Mouse (Mus musculus) heart, embryonic 12.5 days (tissue): Measurements from ENCODE around the gene Olfr656. TPM values are rescaled to one million over a fixed set of nuclear protein-coding genes. Genes with fewer than 3 reads are reported as not detected.

ENCODE experiments used
- ATAC-seq: fragments of 200-750 bp; cut with Nextera tagmentation; 2 replicates; pipeline ENCODE4 v1.8.0; 2017; ENCODE audit warnings: moderate TSS enrichment, moderate library complexity; ENCODE audit not compliant: insufficient number of reproducible peaks, low FRiP score
- H3K27ac ChIP-seq: fragments of 300-500 bp; sonication (generic); 2 replicates; pipeline ENCODE4 v1.5.1; 2016; ENCODE audit warnings: mild to moderate bottlenecking, moderate library complexity; ENCODE audit not compliant: poor library complexity, severe bottlenecking
- H3K27me3 ChIP-seq: fragments of 300-500 bp; sonication (generic); replicated peaks from 2 replicates; pipeline ENCODE4 v1.6.1; 2016; ENCODE audit warnings: mild to moderate bottlenecking, moderate library complexity
- H3K36me3 ChIP-seq: fragments of 300-500 bp; sonication (generic); 2 replicates; pipeline ENCODE4 v1.6.1; 2016; ENCODE audit warnings: mild to moderate bottlenecking, moderate library complexity
- H3K4me1 ChIP-seq: fragments of 300-500 bp; sonication (generic); replicated peaks from 2 replicates; pipeline ENCODE4 v1.6.1; 2016; ENCODE audit warnings: mild to moderate bottlenecking
- H3K4me2 ChIP-seq: fragments of 300-500 bp; sonication (generic); 2 replicates; pipeline ENCODE4 v1.6.1; 2016; ENCODE audit warnings: mild to moderate bottlenecking, moderate library complexity
- H3K4me3 ChIP-seq: fragments of 300-500 bp; sonication (generic); 2 replicates; pipeline ENCODE4 v1.5.1; 2016; ENCODE audit warnings: mild to moderate bottlenecking
- H3K9ac ChIP-seq: fragments of 300-500 bp; sonication (generic); 2 replicates; pipeline ENCODE4 v1.6.1; 2016; ENCODE audit warnings: mild to moderate bottlenecking, moderate library complexity
- H3K9me3 ChIP-seq: fragments of 300-500 bp; sonication (generic); replicated peaks from 2 replicates; pipeline ENCODE4 v1.6.1; 2016; ENCODE audit warnings: mild to moderate bottlenecking, moderate library complexity
- WGBS: fragments of 180-500 bp; shearing (Covaris S2); methylation state at CpG from one replicate; pipeline ENCODE4 v1.1.7; 2016; 5-methylcytosine and 5-hydroxymethylcytosine counted together
- polyA plus RNA-seq: library from polyadenylated mRNA; unstranded; fragments of >200 nt; fragmentation: Nextera tagmentation; extraction: Ambion mirVana; gene quantifications from 2 replicates; pipeline ENCODE4 v1.2.1, GENCODE M21; 2016

Gene Olfr656
- polyA plus RNA-seq, 1 experiment from 2014 or later: not detected

GRCm38 (mm10) chr7:104666453-104666852 lies 52.7 kb downstream of the Olfr656 start, which contains the start of gene Olfr659:
TSS of gene Olfr659 (plus strand) at chr7:104666753.
- 77% methylated on average over 3 of the region's 3 CpGs for WGBS
- H3K4me1 ChIP-seq: no peaks in the 10 kb centered on the region
- no peaks in the 10 kb centered on the region for H3K36me3 ChIP-seq
- H3K4me2 ChIP-seq: no peak within 1 kb of the TSS
- no peak within 1 kb of the TSS for H3K27ac ChIP-seq
- no peak for ATAC-seq
- H3K4me3 ChIP-seq: no peak within 1 kb of the TSS
- H3K9me3 ChIP-seq: no peaks in the 10 kb centered on the region
- H3K9ac ChIP-seq: no peak within 1 kb of the TSS
- no peaks in the 10 kb centered on the region for H3K27me3 ChIP-seq

Other genes starting within 250 kb of the Olfr656 start
- not detected in 2 replicates for gene Trim30b, start 244.1 kb upstream of the Olfr656 start, polyA plus RNA-seq
- not detected in 2 replicates for gene Trim30c, start 213.1 kb upstream of the Olfr656 start, polyA plus RNA-seq
- 0.49 and 0.76 TPM in 2 replicates for gene Trim30a, start 148.8 kb upstream of the Olfr656 start, polyA plus RNA-seq
- gene Trim30d, start 106.1 kb upstream of the Olfr656 start, polyA plus RNA-seq: 0.23 and 0.31 TPM in 2 replicates
- not detected in 2 replicates for gene Olfr651, start 63.8 kb upstream of the Olfr656 start, polyA plus RNA-seq
- gene Olfr652, start 53.1 kb upstream of the Olfr656 start, polyA plus RNA-seq: not detected in 2 replicates
- gene Olfr653, start 36.6 kb upstream of the Olfr656 start, polyA plus RNA-seq: not detected in 2 replicates
- gene Olfr654, start 26.9 kb upstream of the Olfr656 start, polyA plus RNA-seq: not detected in 2 replicates
- gene Olfr655, start 12.2 kb upstream of the Olfr656 start, polyA plus RNA-seq: not detected in 2 replicates
- not detected in 2 replicates for gene Olfr657, start 10.8 kb downstream of the Olfr656 start, polyA plus RNA-seq
- gene Olfr658, start 33.4 kb downstream of the Olfr656 start, polyA plus RNA-seq: 0.05 TPM in 1 of 2 replicates, not detected in the other
- not detected in 2 replicates for gene Olfr659, start 52.8 kb downstream of the Olfr656 start, polyA plus RNA-seq
- not detected in 2 replicates for gene Olfr661, start 72.5 kb downstream of the Olfr656 start, polyA plus RNA-seq
- not detected in 2 replicates for gene Usp17le, start 163.5 kb downstream of the Olfr656 start, polyA plus RNA-seq
- gene Usp17lb, start 228.6 kb downstream of the Olfr656 start, polyA plus RNA-seq: not detected in 2 replicates
- not detected in 2 replicates for gene Usp17la, start 243.1 kb downstream of the Olfr656 start, polyA plus RNA-seq